ENCODE assay signal across 9 mouse cellular contexts in the genomic region with DNA sequence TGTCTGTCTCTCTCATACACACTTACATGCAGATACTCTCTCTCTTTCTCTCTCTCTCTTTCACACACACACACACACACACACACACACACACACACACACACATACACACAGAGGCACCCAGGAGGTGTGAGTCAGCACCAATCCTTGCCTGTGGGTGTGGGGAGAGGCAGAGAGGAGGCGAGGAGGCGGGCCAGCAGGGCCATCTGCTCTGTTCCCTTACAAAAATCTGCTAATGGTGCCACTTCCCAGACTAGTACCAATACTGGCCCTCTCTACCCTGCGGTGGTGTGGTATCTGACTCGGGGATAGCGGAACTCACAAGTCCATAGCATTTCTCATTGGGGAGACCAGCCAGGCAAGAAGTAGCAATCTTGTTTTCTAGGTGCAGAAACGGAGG. TPM values are rescaled to one million over a fixed set of nuclear protein-coding genes. Genes with fewer than 3 reads are reported as not detected.
A peak's percentile ranks its signal among the peaks of the same experiment; 100 is the strongest.
DNase-seq lines count a peak whose midpoint lies in the region; ATAC-seq and TF ChIP-seq lines count a peak whose summit lies in the region.
"Had no signal": no experiment of that assay in that cellular context is flagged by ENCODE, and none has a peak within 500 bp of the region (broad histone marks: within the 10 kb centered on the region; RNA-seq: fewer than 3 reads in every experiment).

No protein-coding gene starts in this region.

- 66% methylated on average over 6 of the region's 6 CpGs for WGBS in intestine, embryonic 15.5 days
- 64% methylated on average over 6 of the region's 6 CpGs for WGBS in intestine, embryonic 16.5 days
- WGBS in embryonic facial prominence, embryonic 12.5 days, result 66% methylated on average over 6 of the region's 6 CpGs

- H3ac ChIP-seq in myocyte (ENCODE audit: control insufficient read depth, insufficient read length), result no peak overlapping the region

- H3K4me1 ChIP-seq in intestine, embryonic 15.5 days (replicated peaks), result peaks cover 48% of the 10 kb centered on the region
- peaks cover 36% of the 10 kb centered on the region for H3K4me1 ChIP-seq in intestine, embryonic 16.5 days (ENCODE audit: control insufficient read depth, insufficient read depth, low read length)
- peaks cover 60% of the 10 kb centered on the region for H3K4me1 ChIP-seq in embryonic facial prominence, embryonic 12.5 days

- no peaks in the 10 kb centered on the region for H3K9me3 ChIP-seq in intestine, embryonic 15.5 days
- H3K9me3 ChIP-seq in intestine, embryonic 16.5 days (ENCODE audit: control insufficient read depth, low read length), result no peaks in the 10 kb centered on the region
- no peaks in the 10 kb centered on the region for H3K9me3 ChIP-seq in embryonic facial prominence, embryonic 12.5 days

- H3K4me3 ChIP-seq in intestine, embryonic 15.5 days (replicated peaks), result no peak overlapping the region
- H3K4me3 ChIP-seq in intestine, embryonic 16.5 days (ENCODE audit: low read length), result no peak overlapping the region
- no peak overlapping the region for H3K4me3 ChIP-seq in embryonic facial prominence, embryonic 12.5 days
- H3K4me3 ChIP-seq in myocyte, result no peak overlapping the region

- H3K36me3 ChIP-seq in intestine, embryonic 15.5 days, result no peaks in the 10 kb centered on the region
- H3K36me3 ChIP-seq in intestine, embryonic 16.5 days (ENCODE audit: control insufficient read depth, insufficient read depth, low read length), result no peaks in the 10 kb centered on the region
- H3K36me3 ChIP-seq in embryonic facial prominence, embryonic 12.5 days, result no peaks in the 10 kb centered on the region
- no peaks in the 10 kb centered on the region for H3K36me3 ChIP-seq in myocyte (ENCODE audit: control insufficient read depth, insufficient read depth)

- peaks cover 4% of the 10 kb centered on the region; the same call in 1 of the 2 replicates for H3K27me3 ChIP-seq in intestine, embryonic 15.5 days (replicated peaks)
- H3K27me3 ChIP-seq in intestine, embryonic 16.5 days (replicated peaks; ENCODE audit: control insufficient read depth, insufficient read depth, low read length), result 0 out of 2 replicates have a peak, but pooled peaks cover 5% of the 10 kb centered on the region
- no peaks in the 10 kb centered on the region for H3K27me3 ChIP-seq in embryonic facial prominence, embryonic 12.5 days
- H3K27me3 ChIP-seq in myocyte (ENCODE audit: control insufficient read depth, insufficient read depth, insufficient read length), result no peaks in the 10 kb centered on the region

- no peak for TF ChIP-seq POLR2A in myocyte (IDR thresholded peaks at IDR 0.05; ENCODE audit: insufficient read length, low read depth)

- ATAC-seq in intestine, embryonic 15.5 days, result peak; percentile 23; the same call in 1 of the 2 replicates
- ATAC-seq in intestine, embryonic 16.5 days, result no peak
- ATAC-seq in embryonic facial prominence, embryonic 12.5 days (ENCODE audit: insufficient number of reproducible peaks, insufficient read depth, low FRiP score, low TSS enrichment), result 0 out of 2 replicates have a peak, but pooled peaks have one; percentile 38

- no peaks in the 10 kb centered on the region for H3K79me2 ChIP-seq in myocyte (ENCODE audit: control insufficient read depth, insufficient read depth)

- peak overlapping the region; percentile 40; the same call in 1 of the 2 replicates for H3K27ac ChIP-seq in intestine, embryonic 15.5 days
- H3K27ac ChIP-seq in intestine, embryonic 16.5 days (ENCODE audit: low read length), result no peak overlapping the region
- peak overlapping the region; percentile 84; the same call in 1 of the 2 replicates for H3K27ac ChIP-seq in embryonic facial prominence, embryonic 12.5 days

- DNase-seq in layer of hippocampus, adult 9-11 months, result peak; percentile 92
- no peak for DNase-seq in heart, postnatal 25 days (ENCODE audit: low spot score)
- no peak for DNase-seq in gastrocnemius, postnatal 36 days
- DNase-seq in kidney, adult 9 months, result no peak

- H3K4me2 ChIP-seq in intestine, embryonic 15.5 days (replicated peaks), result no peak overlapping the region
- H3K4me2 ChIP-seq in intestine, embryonic 16.5 days (ENCODE audit: low read depth, low read length), result no peak overlapping the region
- H3K4me2 ChIP-seq in embryonic facial prominence, embryonic 12.5 days (replicated peaks), result no peak overlapping the region
- peak overlapping the region; percentile 4 for H3K4me2 ChIP-seq in myocyte (ENCODE audit: low read depth)

- H3K9ac ChIP-seq in intestine, embryonic 15.5 days, result no peak overlapping the region
- H3K9ac ChIP-seq in intestine, embryonic 16.5 days (ENCODE audit: low read depth, low read length), result no peak overlapping the region
- no peak overlapping the region for H3K9ac ChIP-seq in embryonic facial prominence, embryonic 12.5 days

- intact Hi-C loops in heart, postnatal 25 days (cut with DNase I), result no loop called here
- intact Hi-C loops in gastrocnemius, postnatal 36 days (cut with DNase I), result no loop called here

TF ChIP-seq in myocyte, 11 proteins besides CTCF, POLR2A, EP300 and RAD21:
- peak in 1 of 3 experiments; percentile 45 for TF ChIP-seq MYOD1 (IDR thresholded peaks at IDR 0.05; ENCODE audit: control insufficient read depth in 1 of 3, insufficient read length in 2 of 3, low read depth in 2 of 3)
- no peak for TF ChIP-seq CEBPB (IDR thresholded peaks at IDR 0.05; ENCODE audit: insufficient read depth, poor library complexity, severe bottlenecking)

RNA-seq across cellular contexts. Expression of a gene that starts 7.2 kb away (rescaled TPM):
- polyA plus RNA-seq in intestine, embryonic 15.5 days (2015; fragmentation: Nextera tagmentation; extraction: Ambion mirVana), result 0.09 TPM in 1 of 2 replicates, not detected in the other
- polyA plus RNA-seq in intestine, embryonic 16.5 days (2015; fragmentation: Nextera tagmentation; extraction: Ambion mirVana), result 0.39 and 0.82 TPM in 2 replicates
- polyA plus RNA-seq in embryonic facial prominence, embryonic 12.5 days (2016; fragmentation: Nextera tagmentation; extraction: Ambion mirVana), result 0.13 and 0.50 TPM in 2 replicates
- polyA plus RNA-seq in myocyte (2012; fragmentation: generic; extraction: Trizol), result not detected
- total RNA-seq in heart, postnatal 25 days (2021), result not detected
- total RNA-seq in gastrocnemius, postnatal 36 days (2021), result not detected
- total RNA-seq: common myeloid progenitor, adult 5-6 weeks had no signal

RNA-seq across cellular contexts. Expression of a gene that starts 47.8 kb away (rescaled TPM):
- polyA plus RNA-seq in intestine, embryonic 15.5 days (2015; fragmentation: Nextera tagmentation; extraction: Ambion mirVana), result 4.5 and 4.6 TPM in 2 replicates
- polyA plus RNA-seq in intestine, embryonic 16.5 days (2015; fragmentation: Nextera tagmentation; extraction: Ambion mirVana), result 2.6 and 3.3 TPM in 2 replicates
- polyA plus RNA-seq in embryonic facial prominence, embryonic 12.5 days (2016; fragmentation: Nextera tagmentation; extraction: Ambion mirVana), result 30.1 and 38.1 TPM in 2 replicates
- polyA plus RNA-seq in myocyte (2012; fragmentation: generic; extraction: Trizol), result 0.64 TPM
- total RNA-seq in heart, postnatal 25 days (2021), result 1 to 10 TPM in 1 of 2 experiments, under 1 TPM in 1; 0.23 to 1.0 TPM
- total RNA-seq in gastrocnemius, postnatal 36 days (2021), result under 1 TPM; 0.18 to 0.69 TPM
- total RNA-seq: common myeloid progenitor, adult 5-6 weeks had no signal
